Mouse (Mus musculus): ENCODE results near the gene Arid4b. TPM values are rescaled to one million over a fixed set of nuclear protein-coding genes. Genes with fewer than 3 reads are reported as not detected.
A peak's percentile ranks its signal among the peaks of the same experiment; 100 is the strongest.

Arid4b gene
- polyA plus RNA-seq, 1 experiment from 2014 or later, result 63.3 TPM

- 41% methylated on average over 9 of the region's 9 CpGs for WGBS
Measured at GRCm38 (mm10) chr13:14065028-14065380, 2.0 kb downstream of the Arid4b start.

DNA sequence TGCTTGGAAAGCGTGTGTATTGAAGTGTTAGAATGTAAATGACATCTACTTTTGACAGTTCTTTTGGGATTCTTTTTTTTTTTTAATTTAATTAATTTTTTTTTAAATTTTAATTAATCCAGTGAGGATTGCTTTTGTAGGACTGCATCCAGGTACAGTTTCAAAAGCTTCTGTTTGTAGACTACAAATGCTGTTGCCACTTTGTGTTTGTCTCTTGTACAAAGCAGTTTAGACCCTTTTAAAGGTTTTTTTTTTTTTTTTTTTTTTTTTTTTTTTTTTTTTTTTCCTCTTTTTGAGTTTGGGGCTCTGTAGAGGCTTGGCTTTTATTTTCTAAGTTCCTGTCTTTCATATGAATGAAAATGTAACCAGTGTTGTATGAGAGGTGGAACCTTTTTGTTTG, 2.7 kb downstream of the Arid4b start:
- peak overlapping the region; percentile 98; the same call in 1 of the 2 replicates for H3K4me3 ChIP-seq
- 86% methylated on average over 1 of the region's 1 CpGs for WGBS

More at GRCm38 (mm10) chr13:14065028-14065380, 2.0 kb downstream of the Arid4b start:
- peaks cover 28% of the 10 kb centered on the region for H3K4me1 ChIP-seq
- H3K9me3 ChIP-seq (replicated peaks), result no peaks in the 10 kb centered on the region
- peak overlapping the region; percentile 98 for H3K27ac ChIP-seq (replicated peaks)
- no peak for DNase-seq (ENCODE audit: low spot score)
- H3K27me3 ChIP-seq (ENCODE audit: low read depth, poor library complexity, severe bottlenecking), result no peaks in the 10 kb centered on the region
- H3K4me3 ChIP-seq, result peak overlapping the region; percentile 98
- peaks cover 43% of the 10 kb centered on the region for H3K36me3 ChIP-seq

DNA sequence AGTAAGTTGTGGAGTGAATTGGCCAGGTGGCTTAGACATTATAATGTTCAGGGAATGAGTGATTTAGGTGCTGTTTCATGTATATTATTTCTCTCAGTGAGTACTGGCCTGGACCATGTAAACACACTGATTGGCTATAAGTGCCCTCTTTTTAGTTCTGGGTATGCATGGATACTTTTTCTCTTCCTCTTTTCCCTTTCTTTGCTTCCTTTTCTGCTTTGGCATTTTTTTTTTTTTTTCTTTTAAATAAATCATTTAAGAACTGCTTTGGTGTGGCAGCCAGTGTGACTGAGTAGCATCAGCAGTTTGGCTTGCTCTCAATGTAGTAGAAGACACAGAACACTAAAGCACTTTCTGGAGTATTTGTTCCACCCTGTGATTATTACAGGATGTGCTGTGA, 5.0 kb downstream of the Arid4b start:
- Histone ChIP-seq H3K27me3 (ENCODE audit: low read depth, poor library complexity, severe bottlenecking) (no peaks in the 10 kb centered on the region), H3K4me3 (no peak overlapping the region), H3K36me3 (peaks cover 51% of the 10 kb centered on the region), H3K27ac (replicated peaks) (no peak overlapping the region), H3K9me3 (replicated peaks) (no peaks in the 10 kb centered on the region), H3K4me1 (peaks cover 16% of the 10 kb centered on the region)
- DNase-seq (ENCODE audit: low spot score), result no peak

More for the DNA sequence above, 2.7 kb downstream of the Arid4b start:
- Histone ChIP-seq H3K9me3 (replicated peaks) (no peaks in the 10 kb centered on the region), H3K27ac (replicated peaks) (no peak overlapping the region), H3K4me1 (peaks cover 28% of the 10 kb centered on the region), H3K27me3 (ENCODE audit: low read depth, poor library complexity, severe bottlenecking) (no peaks in the 10 kb centered on the region), H3K36me3 (peaks cover 39% of the 10 kb centered on the region)
- no peak for DNase-seq (ENCODE audit: low spot score)

DNA sequence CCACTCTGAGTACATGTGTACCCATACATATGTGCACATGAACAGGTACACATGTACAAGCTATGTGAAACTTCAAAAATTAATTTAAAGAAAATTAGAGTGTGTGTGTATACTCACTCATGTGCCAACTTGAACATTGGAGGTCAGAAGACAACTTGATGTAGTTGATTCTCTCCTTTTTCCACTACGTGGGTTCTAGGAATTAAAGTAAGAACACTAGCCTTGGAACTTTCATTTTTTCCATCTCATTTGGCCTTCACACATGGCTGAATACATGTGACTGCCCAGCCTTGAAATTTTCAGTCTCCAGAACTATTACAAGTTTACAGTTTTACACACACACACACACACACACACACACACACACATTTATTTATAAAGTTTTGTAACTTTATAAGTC, 6.3 kb downstream of the Arid4b start:
- DNase-seq (ENCODE audit: low spot score), result no peak
- Histone ChIP-seq H3K4me1 (peaks cover 16% of the 10 kb centered on the region), H3K36me3 (peaks cover 52% of the 10 kb centered on the region), H3K4me3 (no peak overlapping the region), H3K27ac (replicated peaks) (no peak overlapping the region), H3K9me3 (replicated peaks) (no peaks in the 10 kb centered on the region), H3K27me3 (ENCODE audit: low read depth, poor library complexity, severe bottlenecking) (no peaks in the 10 kb centered on the region)
- WGBS, result 100% methylated on average over 1 of the region's 1 CpGs

- no peak overlapping the region for H3K4me3 ChIP-seq
- peaks cover 4% of the 10 kb centered on the region for H3K9me3 ChIP-seq (replicated peaks)
- no peaks in the 10 kb centered on the region for H3K4me1 ChIP-seq
- peaks cover 46% of the 10 kb centered on the region for H3K36me3 ChIP-seq
- no peak overlapping the region for H3K27ac ChIP-seq (replicated peaks)
- WGBS, result 98% methylated on average over 1 of the region's 1 CpGs
- DNase-seq (ENCODE audit: low spot score), result no peak
- no peaks in the 10 kb centered on the region for H3K27me3 ChIP-seq (ENCODE audit: low read depth, poor library complexity, severe bottlenecking)
Measured at GRCm38 (mm10) chr13:14074371-14074770, 11.3 kb downstream of the Arid4b start.

GRCm38 (mm10) chr13:14075326-14075725, 12.3 kb downstream of the Arid4b start:
- peaks cover 49% of the 10 kb centered on the region for H3K36me3 ChIP-seq
- no peak overlapping the region for H3K27ac ChIP-seq (replicated peaks)
- H3K27me3 ChIP-seq (ENCODE audit: low read depth, poor library complexity, severe bottlenecking), result no peaks in the 10 kb centered on the region
- peaks cover 13% of the 10 kb centered on the region for H3K9me3 ChIP-seq (replicated peaks)
- no peak for DNase-seq (ENCODE audit: low spot score)
- WGBS, result 88% methylated on average over 1 of the region's 1 CpGs
- H3K4me1 ChIP-seq, result no peaks in the 10 kb centered on the region
- H3K4me3 ChIP-seq, result no peak overlapping the region

- H3K27me3 ChIP-seq (ENCODE audit: low read depth, poor library complexity, severe bottlenecking), result no peaks in the 10 kb centered on the region
- peaks cover 23% of the 10 kb centered on the region for H3K36me3 ChIP-seq
- no peaks in the 10 kb centered on the region for H3K4me1 ChIP-seq
- no peak overlapping the region for H3K4me3 ChIP-seq
- DNase-seq (ENCODE audit: low spot score), result no peak
- WGBS, result 88% methylated on average over 1 of the region's 1 CpGs
- H3K9me3 ChIP-seq (replicated peaks), result peaks cover 4% of the 10 kb centered on the region; the same call in 1 of the 2 replicates
- H3K27ac ChIP-seq (replicated peaks), result no peak overlapping the region
Measured at GRCm38 (mm10) chr13:14088669-14089068, 25.6 kb downstream of the Arid4b start.

DNA sequence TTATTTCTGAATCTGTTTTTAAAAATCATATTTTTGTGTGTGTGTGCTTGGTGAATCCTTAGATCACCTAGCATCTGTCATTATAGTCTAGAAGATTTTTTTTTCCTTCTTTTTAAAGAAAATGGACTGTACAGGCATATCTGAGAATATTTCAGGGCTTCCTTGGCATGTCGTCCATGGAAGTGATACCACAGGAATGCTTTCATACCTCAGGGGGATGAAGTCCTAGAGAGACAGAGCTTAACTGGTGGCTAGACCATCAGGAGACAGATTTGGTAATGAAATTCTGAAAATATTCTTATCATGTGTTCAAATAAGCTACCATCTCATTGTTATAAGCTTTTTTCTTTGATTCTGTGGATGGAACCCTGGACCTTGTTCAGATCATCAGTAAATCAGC, 40.0 kb downstream of the Arid4b start:
- H3K4me3 ChIP-seq, result no peak overlapping the region
- H3K27me3 ChIP-seq (ENCODE audit: low read depth, poor library complexity, severe bottlenecking), result no peaks in the 10 kb centered on the region
- H3K27ac ChIP-seq (replicated peaks), result no peak overlapping the region
- no peaks in the 10 kb centered on the region for H3K9me3 ChIP-seq (replicated peaks)
- no peaks in the 10 kb centered on the region for H3K36me3 ChIP-seq
- no peak for DNase-seq (ENCODE audit: low spot score)
- H3K4me1 ChIP-seq, result no peaks in the 10 kb centered on the region
- 82% methylated on average over 1 of the region's 1 CpGs for WGBS

- no peaks in the 10 kb centered on the region for H3K9me3 ChIP-seq (replicated peaks)
- H3K36me3 ChIP-seq, result 0 out of 2 replicates have a peak, but pooled peaks cover under 1% of the 10 kb centered on the region
- H3K4me3 ChIP-seq, result no peak overlapping the region
- peaks cover 3% of the 10 kb centered on the region; the same call in 1 of the 2 replicates for H3K4me1 ChIP-seq
- no peaks in the 10 kb centered on the region for H3K27me3 ChIP-seq (ENCODE audit: low read depth, poor library complexity, severe bottlenecking)
- no peak for DNase-seq (ENCODE audit: low spot score)
- H3K27ac ChIP-seq (replicated peaks), result no peak overlapping the region
- 96% methylated on average over 2 of the region's 2 CpGs for WGBS
Measured at GRCm38 (mm10) chr13:14110154-14110873, 47.3 kb downstream of the Arid4b start.

DNA sequence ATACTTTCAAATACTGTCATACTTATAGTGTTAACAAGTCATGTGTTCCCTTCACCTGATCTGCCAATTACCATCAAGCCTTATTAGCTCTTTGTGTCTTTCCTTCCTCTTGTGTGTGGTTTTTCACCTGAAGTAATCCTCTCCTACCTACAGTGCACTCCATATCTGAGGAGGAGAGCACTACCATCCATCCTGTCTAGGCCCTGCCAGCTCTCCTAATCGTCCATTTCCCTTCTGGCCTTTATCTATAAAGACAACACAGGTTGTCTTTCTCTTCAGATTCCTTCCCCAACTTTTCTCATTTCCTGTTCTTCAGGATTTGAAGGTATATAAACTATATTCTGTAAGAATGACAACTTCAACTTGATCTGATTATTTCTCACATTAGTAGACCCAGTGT, 48.1 kb downstream of the Arid4b start:
- no peaks in the 10 kb centered on the region for H3K9me3 ChIP-seq (replicated peaks)
- no peak for DNase-seq (ENCODE audit: low spot score)
- 79% methylated on average over 1 of the region's 1 CpGs for WGBS
- no peak overlapping the region for H3K4me3 ChIP-seq
- 0 out of 2 replicates have a peak, but pooled peaks cover 2% of the 10 kb centered on the region for H3K36me3 ChIP-seq
- H3K27ac ChIP-seq (replicated peaks), result no peak overlapping the region
- H3K4me1 ChIP-seq, result peaks cover 3% of the 10 kb centered on the region; the same call in 1 of the 2 replicates
- H3K27me3 ChIP-seq (ENCODE audit: low read depth, poor library complexity, severe bottlenecking), result no peaks in the 10 kb centered on the region

GRCm38 (mm10) chr13:14113746-14114528, 50.9 kb downstream of the Arid4b start:
- Histone ChIP-seq H3K36me3 (0 out of 2 replicates have a peak, but pooled peaks cover 2% of the 10 kb centered on the region), H3K9me3 (replicated peaks) (no peaks in the 10 kb centered on the region), H3K4me3 (no peak overlapping the region), H3K27ac (replicated peaks) (no peak overlapping the region), H3K4me1 (peaks cover 3% of the 10 kb centered on the region; the same call in 1 of the 2 replicates), H3K27me3 (ENCODE audit: low read depth, poor library complexity, severe bottlenecking) (no peaks in the 10 kb centered on the region)
- WGBS, result 90% methylated on average over 4 of the region's 4 CpGs
- no peak for DNase-seq (ENCODE audit: low spot score)

- DNase-seq (ENCODE audit: low spot score), result no peak
- H3K27ac ChIP-seq (replicated peaks), result no peak overlapping the region
- peaks cover 3% of the 10 kb centered on the region; the same call in 1 of the 2 replicates for H3K4me1 ChIP-seq
- no peak overlapping the region for H3K4me3 ChIP-seq
- 0 out of 2 replicates have a peak, but pooled peaks cover 6% of the 10 kb centered on the region for H3K36me3 ChIP-seq
- H3K9me3 ChIP-seq (replicated peaks), result no peaks in the 10 kb centered on the region
- 90% methylated on average over 2 of the region's 2 CpGs for whole genome bisulfite sequencing
- no peaks in the 10 kb centered on the region for H3K27me3 ChIP-seq (ENCODE audit: low read depth, poor library complexity, severe bottlenecking)
Measured at GRCm38 (mm10) chr13:14115805-14116204, 52.8 kb downstream of the Arid4b start.

DNA sequence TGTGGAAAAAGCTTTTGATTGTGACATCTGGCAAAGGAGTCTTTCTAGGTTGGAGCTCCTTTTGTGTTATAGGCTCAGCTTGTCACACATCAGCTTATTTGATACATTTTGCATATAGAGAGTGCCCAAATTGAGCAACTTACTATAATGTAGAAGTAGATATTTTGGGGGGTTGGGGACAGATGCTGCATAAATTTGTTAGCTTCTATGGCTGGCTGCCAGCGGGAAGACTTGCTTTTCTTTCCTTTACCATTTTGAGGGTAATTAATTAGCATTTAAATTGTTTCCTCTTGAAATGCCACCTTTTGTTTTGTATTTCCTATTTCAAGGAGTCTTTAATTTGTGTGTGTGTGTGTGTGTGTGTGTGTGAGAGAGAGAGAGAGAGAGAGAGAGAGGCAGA, 68.6 kb downstream of the Arid4b start:
- H3K9me3 ChIP-seq (replicated peaks), result no peaks in the 10 kb centered on the region
- no peaks in the 10 kb centered on the region for H3K27me3 ChIP-seq (ENCODE audit: low read depth, poor library complexity, severe bottlenecking)
- peaks cover 79% of the 10 kb centered on the region for H3K36me3 ChIP-seq
- H3K4me1 ChIP-seq, result no peaks in the 10 kb centered on the region
- DNase-seq (ENCODE audit: low spot score), result no peak
- H3K27ac ChIP-seq (replicated peaks), result no peak overlapping the region
- WGBS, result 87% methylated on average over 1 of the region's 1 CpGs
- H3K4me3 ChIP-seq, result no peak overlapping the region
